Mouse (Mus musculus): ENCODE data around the gene Atg13.

Gene Atg13

DNA sequence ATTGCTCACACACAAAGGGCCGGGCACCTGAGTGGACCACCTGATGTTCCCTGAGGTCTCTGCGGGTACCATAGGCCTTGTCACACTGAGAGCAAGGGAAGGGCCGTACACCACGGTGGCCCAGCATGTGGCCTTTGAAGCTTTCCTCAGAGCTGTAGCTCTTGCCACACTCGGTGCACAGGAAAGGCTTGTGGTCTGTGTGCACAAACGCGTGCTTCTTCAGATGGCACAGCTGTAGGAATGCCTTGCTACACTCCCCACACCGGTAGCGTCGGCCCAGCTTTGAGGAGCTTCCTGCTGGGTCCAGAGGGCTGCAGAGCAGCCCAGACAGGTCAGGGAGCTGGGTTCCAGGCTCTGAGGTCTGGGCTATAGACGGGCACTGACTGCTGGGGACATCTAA, 64.6 kb downstream of the Atg13 start:
- no peak for DNase-seq

DNA sequence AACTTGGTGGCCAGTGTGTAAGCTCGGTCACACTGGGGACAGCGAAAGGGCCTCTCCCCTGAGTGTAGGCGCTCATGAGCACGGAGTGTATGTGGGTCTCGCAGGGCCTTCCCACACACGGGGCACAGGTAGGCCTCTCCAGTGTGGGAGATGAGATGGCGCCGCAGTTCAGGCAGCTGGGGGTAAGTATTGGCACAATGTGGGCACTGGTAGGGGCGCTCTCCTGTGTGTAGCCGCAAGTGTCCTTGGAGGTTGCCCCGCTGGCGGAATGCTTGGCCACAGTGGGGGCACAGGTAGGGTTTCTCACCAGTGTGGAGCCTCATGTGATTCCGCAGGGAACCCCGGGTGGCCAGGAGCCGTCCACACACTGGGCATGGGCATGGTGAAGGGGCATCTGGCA, 65.0 kb downstream of the Atg13 start:
- no peak for DNase-seq

GRCm38 (mm10) chr2:91644021-91644420, 66.4 kb downstream of the Atg13 start:
- no peak for DNase-seq

DNA sequence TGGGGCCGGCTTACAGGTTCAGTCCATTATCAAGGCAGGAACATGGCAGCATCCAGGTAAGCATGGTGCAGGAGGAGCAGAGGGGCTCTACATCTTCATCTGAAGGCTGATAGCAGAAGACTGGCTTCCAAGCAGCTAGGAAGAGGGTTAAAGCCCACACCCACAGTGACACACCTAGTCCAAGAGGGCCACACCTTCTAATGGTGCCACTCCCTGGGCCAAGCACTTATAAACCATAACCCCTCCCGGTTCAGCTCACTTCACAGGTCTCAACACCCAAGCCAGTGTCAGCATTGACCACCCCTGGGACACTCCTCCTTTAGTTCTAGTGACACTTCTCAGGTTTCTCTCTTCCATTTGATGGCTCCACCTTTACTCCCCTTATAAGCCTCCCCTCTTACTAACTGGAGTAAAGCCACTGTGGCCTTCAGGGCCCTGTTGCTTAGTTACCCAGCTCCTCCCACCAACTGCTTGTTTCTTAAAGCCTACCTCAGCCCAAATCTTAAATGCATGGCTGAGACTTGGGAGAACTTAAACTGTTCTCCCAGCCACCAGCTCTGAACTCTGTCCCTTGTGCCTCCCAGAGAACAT, 67.5 kb downstream of the Atg13 start:
- DNase-seq: peak; percentile 67

- DNase-seq: no peak
Measured at GRCm38 (mm10) chr2:91638931-91639330, 71.4 kb downstream of the Atg13 start.

GRCm38 (mm10) chr2:91636727-91637338, 73.5 kb downstream of the Atg13 start:
- DNase-seq: no peak

DNA sequence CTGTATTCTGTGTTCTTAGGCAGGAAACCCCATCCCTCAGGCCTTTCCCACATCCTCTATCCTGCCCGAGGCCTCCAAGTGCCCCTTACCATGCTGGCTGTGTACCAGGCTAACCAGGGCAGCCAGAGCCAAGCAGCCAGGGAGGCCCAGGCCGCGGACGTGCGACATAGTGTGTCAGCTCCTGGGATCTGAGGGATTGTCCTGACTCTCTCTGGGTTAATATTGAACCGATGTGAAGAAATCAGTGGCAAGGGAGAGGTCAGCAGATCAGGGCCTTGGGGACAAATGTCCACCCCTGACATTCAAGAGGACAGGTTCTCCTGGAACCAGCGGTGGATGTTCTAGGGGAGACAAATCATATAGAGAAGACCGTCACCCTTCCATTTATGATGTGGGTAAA, 74.1 kb downstream of the Atg13 start, which contains the start of gene F2:
Gene F2 (minus strand): TSS at position 186 of the 400 bp plus-strand sequence.
- peak; percentile 43 for DNase-seq

GRCm38 (mm10) chr2:91635486-91635885, 74.9 kb downstream of the Atg13 start:
- no peak for DNase-seq

GRCm38 (mm10) chr2:91634841-91635240, 75.5 kb downstream of the Atg13 start:
- peak; percentile 71 for DNase-seq

DNA sequence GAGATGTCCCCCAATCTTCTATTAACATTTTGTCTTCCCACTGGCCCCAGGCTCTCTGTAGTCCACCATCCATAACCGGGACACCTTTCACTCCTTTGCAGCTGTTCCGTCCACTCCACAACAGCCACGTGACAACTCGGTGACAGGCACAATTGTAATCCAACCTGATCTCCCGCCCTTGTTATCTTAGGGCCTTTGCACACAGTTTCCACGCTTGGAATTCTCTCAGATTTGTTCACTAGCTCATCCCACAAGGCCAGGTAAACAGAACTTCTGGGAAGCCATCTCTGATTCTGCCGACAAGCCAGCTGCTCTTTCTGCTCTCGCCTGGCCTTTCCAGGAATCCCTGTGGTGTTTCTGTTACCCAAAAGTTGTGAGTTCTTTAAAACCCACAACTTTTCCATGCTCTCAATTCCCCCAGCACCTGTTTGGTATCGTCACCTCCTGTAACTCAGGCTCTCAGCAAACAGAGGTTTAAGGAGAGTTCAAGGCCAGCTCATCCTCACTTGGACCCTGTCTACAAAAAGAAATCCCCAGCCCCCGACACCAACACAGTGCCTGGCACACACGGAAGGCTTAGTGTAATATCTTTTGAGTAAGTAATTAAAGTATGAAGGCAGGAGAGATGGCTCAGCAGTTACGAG, 76.9 kb downstream of the Atg13 start:
- DNase-seq: no peak

DNA sequence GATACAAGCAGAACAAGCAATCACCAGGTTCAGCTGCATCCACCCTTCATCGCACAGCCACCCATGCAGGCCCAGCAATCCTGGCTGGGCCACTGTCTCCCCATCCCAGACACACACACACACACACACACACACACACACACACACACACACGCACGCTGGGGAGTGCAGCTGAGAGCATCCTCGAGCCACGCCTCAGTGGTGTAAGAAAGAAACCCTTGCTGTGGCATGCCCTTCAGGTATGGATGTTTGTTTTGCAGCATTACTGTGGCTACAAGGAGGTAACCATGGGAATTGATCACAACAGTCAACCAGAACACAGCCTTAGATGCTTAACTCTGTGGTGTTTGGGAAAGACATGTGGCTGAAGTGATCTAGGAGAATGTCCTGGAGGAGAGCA, 78.1 kb downstream of the Atg13 start:
- DNase-seq: no peak

- no peak for DNase-seq
Measured at GRCm38 (mm10) chr2:91631826-91632225, 78.5 kb downstream of the Atg13 start.

DNA sequence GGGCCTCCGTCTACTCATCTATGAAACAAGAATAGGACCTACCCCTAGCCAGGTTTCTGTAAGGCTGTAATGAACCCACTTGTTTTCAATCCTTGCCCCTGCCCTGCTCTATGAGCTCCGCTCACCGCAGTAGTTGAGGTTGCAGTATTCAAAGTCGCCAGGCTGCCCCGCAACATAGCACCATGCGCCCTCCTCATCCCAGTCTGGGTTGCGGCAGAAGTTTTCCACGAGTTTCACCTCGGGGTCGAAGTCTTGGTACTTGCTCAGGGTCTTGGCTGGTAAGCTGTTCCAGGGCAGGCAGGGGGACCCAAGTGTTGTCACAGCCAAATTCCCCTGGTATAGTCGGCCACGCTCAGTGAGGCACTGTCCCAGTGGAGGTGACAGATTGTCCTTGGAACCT, 80.0 kb downstream of the Atg13 start:
- no peak for DNase-seq

DNA sequence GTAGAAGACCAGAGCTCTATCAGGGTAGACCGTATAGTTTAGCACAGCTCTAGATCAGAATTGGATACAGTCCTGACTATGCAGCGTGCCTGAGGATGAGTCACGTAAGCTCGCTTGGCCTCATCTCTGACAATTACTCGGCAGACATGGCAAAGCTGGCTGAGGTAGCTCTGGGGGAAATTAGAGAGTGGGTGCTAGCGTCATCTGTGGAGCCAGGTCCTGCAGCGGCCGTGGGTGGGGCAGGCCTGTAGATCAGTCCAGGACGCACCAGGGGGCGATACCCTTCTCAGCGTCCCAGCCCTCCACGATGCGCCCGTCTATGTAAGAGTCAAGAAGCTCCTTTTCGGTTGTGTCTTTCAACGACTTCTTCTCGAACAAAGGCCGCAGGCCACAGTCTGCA, 80.7 kb downstream of the Atg13 start:
- no peak for DNase-seq

DNA sequence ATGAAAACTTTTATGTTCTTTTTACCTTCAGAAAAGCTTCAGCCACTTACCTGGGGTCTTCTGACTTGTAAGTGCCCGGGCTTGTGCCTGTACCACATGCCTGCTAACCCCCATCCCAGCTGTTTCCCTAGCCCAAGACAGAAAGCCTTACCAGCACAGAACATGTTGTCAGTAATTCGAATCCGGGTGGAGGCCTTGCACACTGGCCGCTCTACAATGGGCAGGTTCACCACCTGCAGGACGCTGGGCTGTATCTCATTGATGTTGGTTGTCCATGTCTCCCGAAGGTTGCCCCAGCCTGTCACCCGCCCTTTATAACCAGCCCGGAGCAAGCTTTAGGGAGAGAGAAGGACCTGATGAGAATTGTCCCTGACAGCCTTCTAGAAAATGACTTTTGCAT, 82.2 kb downstream of the Atg13 start:
- no peak for DNase-seq

DNA sequence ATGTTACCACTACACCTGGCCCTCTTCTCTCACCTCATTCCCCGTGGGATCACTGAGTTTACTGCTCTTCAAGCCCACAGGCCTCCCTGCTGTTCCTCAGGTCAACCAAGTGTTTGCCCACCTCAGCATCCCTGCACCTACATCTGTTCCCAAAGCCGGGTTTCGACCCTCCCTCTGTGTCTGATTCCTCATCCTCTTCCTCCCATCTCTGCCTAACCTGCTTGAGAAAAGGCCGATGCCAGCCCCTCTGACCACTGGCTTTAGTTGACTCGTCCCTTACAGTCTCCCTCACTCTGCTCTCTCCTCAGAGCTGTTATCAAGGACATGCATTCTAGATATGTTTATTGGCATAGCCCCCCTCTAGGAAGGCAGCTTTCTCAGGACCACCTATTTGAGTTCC, 82.9 kb downstream of the Atg13 start:
- no peak for DNase-seq

Measured in liver (tissue).